Mouse (Mus musculus) heart, adult 18-20 months (tissue): ENCODE results near the gene Gm20696. TPM values are rescaled to one million over a fixed set of nuclear protein-coding genes. Genes with fewer than 3 reads are reported as not detected.

Experiments
- DNase-seq, 2 experiments: peaks; one replicate each; pipeline ENCODE4 v3.0.0; 2021 to 2022; ENCODE audit warnings: mixed read lengths in 1 of 2
- total RNA-seq, 2 experiments: library from RNA; stranded (reverse); gene quantifications; 2 replicates each; pipeline ENCODE4 v1.2.3; 2021

Gm20696 gene
- total RNA-seq, 2 experiments from 2014 or later, result 0.94 to 2.2 TPM

- no peak for DNase-seq
Observed at GRCm38 (mm10) chr6:99282866-99283657, 383.5 kb downstream of the Gm20696 start.

- DNase-seq, result no peak
Observed at GRCm38 (mm10) chr6:99281433-99281832, 385.2 kb downstream of the Gm20696 start.

DNA sequence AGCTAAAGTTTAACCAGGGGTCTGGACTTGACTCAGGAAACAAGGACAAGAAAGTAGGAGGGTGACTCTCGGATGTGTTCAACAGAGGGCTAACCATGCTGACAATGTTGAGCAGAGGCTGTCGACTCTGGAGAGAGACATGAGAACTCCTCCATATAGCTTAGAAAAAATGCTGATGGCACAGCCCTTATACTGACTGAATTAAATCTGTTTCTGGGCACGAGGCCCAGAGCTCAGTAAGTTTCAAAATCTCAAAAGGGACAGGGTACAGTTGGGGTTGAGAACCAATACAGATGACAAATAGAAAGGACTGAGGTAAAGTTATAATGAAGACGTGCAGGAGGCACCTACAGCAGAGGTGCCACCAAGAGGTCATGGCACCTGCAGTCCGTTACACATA is 386.0 kb downstream of the Gm20696 start:
- DNase-seq, result no peak

DNA sequence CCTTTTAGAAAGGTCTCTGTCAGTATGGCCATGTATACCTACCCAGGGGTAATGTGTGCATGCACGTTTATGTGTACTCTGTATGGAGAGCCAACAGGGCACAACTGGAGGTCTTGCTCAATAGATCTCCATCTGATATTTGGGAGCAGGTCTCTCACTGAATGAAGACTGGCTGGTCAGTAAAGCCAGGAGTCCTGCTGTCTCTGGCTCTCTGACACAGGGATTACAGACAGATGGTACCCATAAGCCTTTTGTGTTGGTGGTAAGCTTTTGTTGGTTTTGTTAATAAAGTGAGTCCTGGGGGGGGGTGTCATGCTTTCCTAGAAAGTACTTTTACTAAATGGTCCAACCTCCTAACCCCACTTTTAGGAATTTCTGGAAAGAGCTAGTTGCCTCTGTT is 389.3 kb downstream of the Gm20696 start:
- no peak for DNase-seq

GRCm38 (mm10) chr6:99276297-99276653 is 390.3 kb downstream of the Gm20696 start:
- DNase-seq, result no peak

- no peak for DNase-seq
Observed at GRCm38 (mm10) chr6:99275381-99276296, 391.0 kb downstream of the Gm20696 start.

DNA sequence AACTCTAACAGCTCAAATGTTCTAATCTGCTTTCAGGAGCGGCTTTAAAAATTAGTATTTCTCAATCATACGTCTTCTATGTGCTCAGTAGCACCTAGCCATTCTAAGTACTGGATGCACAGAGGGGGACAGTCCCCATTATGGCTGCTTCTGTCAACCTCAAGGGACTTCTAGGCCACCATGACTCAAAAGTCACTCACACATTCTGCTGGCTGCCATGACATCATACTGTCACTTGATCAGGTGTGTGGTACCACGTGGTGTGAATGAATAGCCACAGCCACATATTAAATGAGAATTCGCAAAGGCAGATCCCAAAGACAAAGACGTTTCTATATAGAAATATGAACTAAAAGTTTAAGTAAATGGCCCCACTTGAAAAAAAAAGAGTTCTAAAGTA is 391.9 kb downstream of the Gm20696 start:
- no peak for DNase-seq

GRCm38 (mm10) chr6:99274222-99274621 is 392.4 kb downstream of the Gm20696 start:
- DNase-seq, result no peak

DNA sequence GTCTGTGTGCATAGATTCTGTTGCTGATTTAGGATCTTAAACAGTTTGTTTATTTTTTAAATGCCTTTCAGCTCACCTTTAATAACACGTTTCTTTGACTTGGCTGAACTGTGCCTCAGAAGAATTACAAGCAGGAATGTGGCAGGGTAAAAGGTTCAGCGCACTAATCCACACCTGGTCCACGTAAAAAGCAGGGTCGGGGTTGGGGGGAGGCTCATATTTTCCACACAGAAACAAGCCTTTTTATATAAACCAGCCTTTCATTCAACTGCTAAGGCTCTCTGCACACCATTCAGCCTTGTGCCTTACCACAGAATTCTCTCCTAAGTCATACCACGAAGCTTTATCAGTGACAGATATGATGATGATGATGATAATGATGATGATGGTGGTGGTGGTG is 393.4 kb downstream of the Gm20696 start:
- no peak for DNase-seq

DNA sequence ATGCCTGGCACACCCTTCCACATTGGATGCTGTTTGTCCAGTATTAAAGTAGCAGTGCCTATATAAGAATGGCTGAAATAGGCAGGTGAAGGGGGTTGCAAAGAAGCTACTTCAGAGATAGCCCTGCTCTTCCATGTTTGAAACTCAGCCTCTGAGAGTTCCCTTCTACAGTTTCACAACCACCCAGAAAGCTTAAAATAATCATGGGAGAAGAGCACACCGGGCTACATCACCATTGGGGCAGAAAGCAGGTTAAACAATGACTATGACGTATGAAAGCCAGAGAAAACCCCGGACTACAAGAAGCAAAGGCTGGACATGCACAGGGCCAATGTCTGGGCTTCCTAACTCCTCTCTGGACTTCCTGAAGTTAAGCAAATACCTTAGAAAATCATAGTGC is 394.4 kb downstream of the Gm20696 start:
- DNase-seq, result no peak

DNA sequence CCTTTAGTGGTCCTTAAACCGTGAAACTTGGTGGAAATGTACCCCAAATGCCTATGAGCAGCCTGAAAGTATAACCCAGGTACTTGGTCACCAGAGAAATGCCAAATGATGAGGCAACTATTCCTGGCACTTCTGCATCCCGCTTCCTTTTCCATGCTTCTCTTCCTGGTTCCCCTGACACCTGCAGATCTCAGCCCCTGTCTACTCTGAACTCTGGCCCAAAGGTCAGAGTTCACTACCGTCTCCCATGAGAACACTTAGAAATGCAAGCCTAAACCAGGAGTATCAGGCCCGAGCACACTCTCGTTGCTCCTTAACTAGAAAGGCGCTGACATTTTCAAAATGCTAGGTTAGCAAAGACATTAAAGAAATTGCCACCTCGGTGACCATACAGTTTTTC is 394.9 kb downstream of the Gm20696 start:
- no peak for DNase-seq

- DNase-seq, result no peak
Observed at GRCm38 (mm10) chr6:99269921-99270320, 396.7 kb downstream of the Gm20696 start.

- DNase-seq, result no peak
Observed at GRCm38 (mm10) chr6:99268171-99269061, 398.2 kb downstream of the Gm20696 start.

- DNase-seq, result peak; percentile 31 to 52
Observed at GRCm38 (mm10) chr6:99265945-99266656, 400.5 kb downstream of the Gm20696 start.

GRCm38 (mm10) chr6:99265173-99265572 is 401.4 kb downstream of the Gm20696 start:
- no peak for DNase-seq

- DNase-seq, result peak in 1 of 2 experiments; percentile 31
Observed at GRCm38 (mm10) chr6:99264192-99265093, 402.2 kb downstream of the Gm20696 start.

DNA sequence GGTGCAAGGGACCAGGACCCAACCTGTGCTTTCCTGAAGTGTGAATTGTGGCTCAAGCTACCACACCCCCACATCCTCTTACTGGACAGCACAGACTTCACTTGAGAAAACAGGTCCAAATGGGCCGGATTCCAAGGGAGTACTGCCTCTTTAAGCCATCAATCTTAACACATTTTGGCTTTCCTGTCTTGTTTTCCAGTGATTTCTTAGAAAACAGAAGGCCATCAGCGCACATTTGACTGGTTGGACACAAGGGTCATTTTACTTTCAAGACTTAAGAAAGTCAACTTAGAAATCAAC is 402.8 kb downstream of the Gm20696 start:
- DNase-seq, result peak; percentile 35 to 45

- DNase-seq, result no peak
Observed at GRCm38 (mm10) chr6:99263061-99263885, 403.3 kb downstream of the Gm20696 start.

GRCm38 (mm10) chr6:99261737-99262130 is 404.9 kb downstream of the Gm20696 start:
- DNase-seq, result no peak
